In the genomic region with DNA sequence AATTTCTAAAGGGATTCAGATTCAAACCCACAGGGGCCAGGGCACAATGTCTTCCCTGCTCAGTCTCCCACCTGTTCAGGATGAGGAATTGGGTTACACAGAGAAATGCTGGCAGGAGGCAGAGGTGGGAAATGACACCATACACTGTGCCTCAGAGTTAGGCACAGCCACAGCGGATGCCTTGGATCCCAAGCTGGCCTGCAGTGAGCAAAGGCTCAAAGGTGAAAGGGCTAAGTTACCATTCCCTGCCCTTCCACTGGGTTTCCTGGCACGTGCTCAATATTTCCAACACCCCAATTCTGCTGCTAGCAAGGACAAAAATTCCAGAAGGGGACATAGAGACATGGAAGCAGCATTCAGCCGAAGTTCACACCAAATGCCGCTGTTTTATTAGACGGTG, we compare ENCODE assay signal across 15 mouse cellular contexts. TPM values are rescaled to one million over a fixed set of nuclear protein-coding genes. Genes with fewer than 3 reads are reported as not detected.
DNase-seq lines count a peak whose midpoint lies in the region; ATAC-seq and TF ChIP-seq lines count a peak whose summit lies in the region.
"Had no signal": no experiment of that assay in that cellular context is flagged by ENCODE, and none has a peak within 500 bp of the region (broad histone marks: within the 10 kb centered on the region; RNA-seq: fewer than 3 reads in every experiment).

No protein-coding gene starts in this region.

- H3K4me3 ChIP-seq in hindbrain, embryonic 10.5 days: no peak overlapping the region
- H3K4me3 ChIP-seq in hindbrain, embryonic 12.5 days: no peak overlapping the region
- no peak overlapping the region for H3K4me3 ChIP-seq in midbrain, embryonic 10.5 days
- no peak overlapping the region for H3K4me3 ChIP-seq in midbrain, embryonic 11.5 days (ENCODE audit: low read depth, low read length)
- no peak overlapping the region for H3K4me3 ChIP-seq in limb, embryonic 12.5 days (replicated peaks)
- H3K4me3 ChIP-seq in lung, adult 2 months (replicated peaks; ENCODE audit: extremely low read depth, low read depth, low read length): no peak overlapping the region
- H3K4me3 ChIP-seq: forebrain, embryonic 13.5 days; heart, embryonic 12.5 days; hindbrain, embryonic 15.5 days had no signal

- 74% methylated on average over 5 of the region's 5 CpGs for WGBS in hindbrain, embryonic 10.5 days
- WGBS in hindbrain, embryonic 12.5 days: 63% methylated on average over 5 of the region's 5 CpGs
- WGBS in midbrain, embryonic 10.5 days: 69% methylated on average over 5 of the region's 5 CpGs
- WGBS in midbrain, embryonic 11.5 days: 48% methylated on average over 5 of the region's 5 CpGs
- WGBS in limb, embryonic 12.5 days: 56% methylated on average over 5 of the region's 5 CpGs
- WGBS in lung, adult 2 months: 62% methylated on average over 5 of the region's 5 CpGs

- TF ChIP-seq POLR2A in lung, adult 2 months (IDR thresholded peaks at IDR 0.05; ENCODE audit: borderline replicate concordance, extremely low read depth, low read depth, low read length): no peak

- no peak overlapping the region for H3K4me2 ChIP-seq in hindbrain, embryonic 12.5 days (replicated peaks)
- no peak overlapping the region for H3K4me2 ChIP-seq in midbrain, embryonic 11.5 days
- H3K4me2 ChIP-seq in limb, embryonic 12.5 days: no peak overlapping the region
- H3K4me2 ChIP-seq: forebrain, embryonic 13.5 days; heart, embryonic 12.5 days; hindbrain, embryonic 15.5 days had no signal

- no peak overlapping the region for H3K9ac ChIP-seq in hindbrain, embryonic 12.5 days
- H3K9ac ChIP-seq in midbrain, embryonic 11.5 days (ENCODE audit: low read length): no peak overlapping the region
- H3K9ac ChIP-seq in limb, embryonic 12.5 days (replicated peaks): no peak overlapping the region
- H3K9ac ChIP-seq: forebrain, embryonic 13.5 days; heart, embryonic 12.5 days; hindbrain, embryonic 15.5 days had no signal

- peaks cover 62% of the 10 kb centered on the region for H3K4me1 ChIP-seq in hindbrain, embryonic 10.5 days (replicated peaks)
- H3K4me1 ChIP-seq in hindbrain, embryonic 12.5 days: peaks cover 44% of the 10 kb centered on the region
- H3K4me1 ChIP-seq in midbrain, embryonic 10.5 days: peaks cover 59% of the 10 kb centered on the region
- peaks cover 18% of the 10 kb centered on the region for H3K4me1 ChIP-seq in midbrain, embryonic 11.5 days (ENCODE audit: control insufficient read depth, insufficient read depth, low read length)
- peaks cover 72% of the 10 kb centered on the region for H3K4me1 ChIP-seq in limb, embryonic 12.5 days (replicated peaks)
- H3K4me1 ChIP-seq in lung, adult 2 months (ENCODE audit: control insufficient read depth, insufficient read depth, low read length): peaks cover 4% of the 10 kb centered on the region

- no peak for TF ChIP-seq CTCF in lung, adult 2 months (IDR thresholded peaks at IDR 0.05; ENCODE audit: insufficient read depth, low read length)

- ATAC-seq in hindbrain, embryonic 12.5 days (ENCODE audit: low FRiP score): no peak
- no peak for ATAC-seq in midbrain, embryonic 11.5 days (ENCODE audit: low FRiP score)
- ATAC-seq in limb, embryonic 12.5 days (ENCODE audit: insufficient number of reproducible peaks, insufficient read depth, low FRiP score, low TSS enrichment, low read depth): no peak
- ATAC-seq: activated CD4-positive, CD25-positive, alpha-beta regulatory T cell, adult 4 months; forebrain, embryonic 13.5 days had no signal

- DNase-seq in hindbrain, embryonic 10.5 days (ENCODE audit: low spot score): no peak
- no peak for DNase-seq in midbrain, embryonic 10.5 days (ENCODE audit: low spot score)
- DNase-seq in midbrain, embryonic 11.5 days (ENCODE audit: low spot score, missing footprints): no peak
- DNase-seq in lung, adult 2 months: no peak
- no peak for DNase-seq in Muller cell, postnatal 12 days (ENCODE audit: inconsistent ontology term)
- DNase-seq: cerebellum, adult 9-10 months; lung, postnatal 10 days; right cerebral cortex, postnatal 4 days; thymus, postnatal 25 days had no signal

- H3K27me3 ChIP-seq in hindbrain, embryonic 10.5 days (ENCODE audit: insufficient read depth, poor library complexity, severe bottlenecking): no peaks in the 10 kb centered on the region
- no peaks in the 10 kb centered on the region for H3K27me3 ChIP-seq in hindbrain, embryonic 12.5 days
- H3K27me3 ChIP-seq in midbrain, embryonic 10.5 days (ENCODE audit: low read depth, poor library complexity, severe bottlenecking): peaks cover 16% of the 10 kb centered on the region
- H3K27me3 ChIP-seq in midbrain, embryonic 11.5 days (ENCODE audit: control insufficient read depth, insufficient read depth, low read length): no peaks in the 10 kb centered on the region
- no peaks in the 10 kb centered on the region for H3K27me3 ChIP-seq in limb, embryonic 12.5 days
- H3K27me3 ChIP-seq: forebrain, embryonic 13.5 days; heart, embryonic 12.5 days; hindbrain, embryonic 15.5 days had no signal

- H3K9me3 ChIP-seq in hindbrain, embryonic 10.5 days: no peaks in the 10 kb centered on the region
- H3K9me3 ChIP-seq in hindbrain, embryonic 12.5 days (replicated peaks): no peaks in the 10 kb centered on the region
- no peaks in the 10 kb centered on the region for H3K9me3 ChIP-seq in midbrain, embryonic 10.5 days (replicated peaks)
- no peaks in the 10 kb centered on the region for H3K9me3 ChIP-seq in midbrain, embryonic 11.5 days (ENCODE audit: control insufficient read depth, low read length)
- H3K9me3 ChIP-seq in limb, embryonic 12.5 days: no peaks in the 10 kb centered on the region
- H3K9me3 ChIP-seq: forebrain, embryonic 13.5 days; hindbrain, embryonic 15.5 days had no signal

- H3K27ac ChIP-seq in hindbrain, embryonic 10.5 days: peak overlapping the region; percentile 53; the same call in 1 of the 2 replicates
- H3K27ac ChIP-seq in hindbrain, embryonic 12.5 days: no peak overlapping the region
- H3K27ac ChIP-seq in midbrain, embryonic 10.5 days (replicated peaks): peak overlapping the region; percentile 67
- no peak overlapping the region for H3K27ac ChIP-seq in midbrain, embryonic 11.5 days (ENCODE audit: low read depth, low read length)
- H3K27ac ChIP-seq in limb, embryonic 12.5 days: peak overlapping the region; percentile 82
- H3K27ac ChIP-seq: forebrain, embryonic 13.5 days had no signal

- peaks cover 9% of the 10 kb centered on the region; the same call in 1 of the 2 replicates for H3K36me3 ChIP-seq in hindbrain, embryonic 10.5 days
- no peaks in the 10 kb centered on the region for H3K36me3 ChIP-seq in hindbrain, embryonic 12.5 days
- peaks cover 4% of the 10 kb centered on the region; the same call in 1 of the 2 replicates for H3K36me3 ChIP-seq in midbrain, embryonic 10.5 days
- H3K36me3 ChIP-seq in midbrain, embryonic 11.5 days (ENCODE audit: control insufficient read depth, insufficient read depth, low read length): no peaks in the 10 kb centered on the region
- H3K36me3 ChIP-seq in limb, embryonic 12.5 days: peaks cover 26% of the 10 kb centered on the region
- H3K36me3 ChIP-seq: hindbrain, embryonic 15.5 days had no signal

RNA-seq across cellular contexts. Expression of a gene that starts 20.3 kb away (rescaled TPM):
- 4.2 and 4.3 TPM in 2 replicates for polyA plus RNA-seq in hindbrain, embryonic 10.5 days (2016; fragmentation: Nextera tagmentation; extraction: Ambion mirVana)
- polyA plus RNA-seq in hindbrain, embryonic 12.5 days (2016; fragmentation: Nextera tagmentation; extraction: Ambion mirVana): 9.6 TPM in 2 replicates
- polyA plus RNA-seq in midbrain, embryonic 10.5 days (2016; fragmentation: Nextera tagmentation; extraction: Ambion mirVana): 3.0 and 4.4 TPM in 2 replicates
- 5.4 and 6.1 TPM in 2 replicates for polyA plus RNA-seq in midbrain, embryonic 11.5 days (2014; fragmentation: Nextera tagmentation; extraction: Ambion mirVana)
- polyA plus RNA-seq in limb, embryonic 12.5 days (2016; fragmentation: Nextera tagmentation; extraction: Ambion mirVana): 9.8 and 10.5 TPM in 2 replicates
- polyA plus RNA-seq in lung, adult 2 months (2012; rRNA removed): 5.9 and 9.7 TPM in 2 replicates

Comparison
In these comparisons a context has a peak if more than half of its experiments do, and no peak if none do; other contexts are left out.
1. H3K27ac ChIP-seq: peak in hindbrain, embryonic 10.5 days (single experiment), midbrain, embryonic 10.5 days (single experiment) and limb, embryonic 12.5 days (single experiment); none in hindbrain, embryonic 12.5 days (single experiment) and midbrain, embryonic 11.5 days (single experiment).